Mouse (Mus musculus) lung, embryonic 14.5 days (tissue): ENCODE results near the gene Il13ra1. TPM values are rescaled to one million over a fixed set of nuclear protein-coding genes. Genes with fewer than 3 reads are reported as not detected.

Experiments
- ATAC-seq: fragments of 200-750 bp; cut with Nextera tagmentation; 2 replicates; pipeline ENCODE4 v1.8.0; 2017; ENCODE audit warnings: mild to moderate bottlenecking, moderate TSS enrichment, moderate library complexity; ENCODE audit not compliant: insufficient read depth
- DNase-seq: peaks from one replicate; pipeline ENCODE4 v3.0.0-alpha.2; 2015
- H3K27ac ChIP-seq: fragments of 300-500 bp; sonication (generic); 2 replicates; pipeline ENCODE4 v1.5.1; 2014; ENCODE audit warnings: low read depth, mild to moderate bottlenecking, moderate library complexity
- H3K27me3 ChIP-seq: fragments of 300-500 bp; sonication (generic); 2 replicates; pipeline ENCODE4 v1.6.1; 2014; ENCODE audit warnings: low read length, control low read depth; ENCODE audit not compliant: insufficient read depth
- H3K36me3 ChIP-seq: fragments of 300-500 bp; sonication (generic); 2 replicates; pipeline ENCODE4 v1.6.1; 2014; ENCODE audit warnings: control low read depth; ENCODE audit not compliant: insufficient read depth
- H3K4me1 ChIP-seq: fragments of 300-500 bp; sonication (generic); 2 replicates; pipeline ENCODE4 v1.6.1; 2014; ENCODE audit warnings: antibody characterized with exemption, control low read depth; ENCODE audit not compliant: insufficient read depth
- H3K4me2 ChIP-seq: fragments of 300-500 bp; sonication (generic); 2 replicates; pipeline ENCODE4 v1.6.1; 2014; ENCODE audit warnings: mild to moderate bottlenecking
- H3K4me3 ChIP-seq: fragments of 300-500 bp; sonication (generic); 2 replicates; pipeline ENCODE4 v1.5.1; 2014; ENCODE audit warnings: low read depth, low read length
- H3K9ac ChIP-seq: fragments of 300-500 bp; sonication (generic); 2 replicates; pipeline ENCODE4 v1.6.1; 2014
- H3K9me3 ChIP-seq: fragments of 300-500 bp; sonication (generic); 2 replicates; pipeline ENCODE4 v1.6.1; 2016; ENCODE audit warnings: low read depth, low read length, control low read depth
- CTCF ChIP-seq: IDR thresholded peaks from 2 replicates; pipeline ENCODE4 v1.5.1; 2016; ENCODE audit warnings: antibody characterized with exemption, low read depth
- WGBS: fragments of 180-500 bp; shearing (Covaris S2); extraction: QIAGEN DNeasy Blood & Tissue Kit; methylation state at CpG from one replicate; pipeline ENCODE4 v1.1.7; 2014; 5-methylcytosine and 5-hydroxymethylcytosine counted together
- polyA plus RNA-seq: library from polyadenylated mRNA; unstranded; fragments of >200 nt; fragmentation: Nextera tagmentation; extraction: Ambion mirVana; gene quantifications from 2 replicates; pipeline ENCODE4 v1.2.1, GENCODE M21; 2014

Il13ra1 gene
- 30.6 and 35.3 TPM in 2 replicates for polyA plus RNA-seq

- peak; percentile 10; the same call in 1 of the 2 replicates for TF ChIP-seq CTCF
- peak; percentile 61 for DNase-seq
- H3K4me3 ChIP-seq: peak within 1 kb of the TSS; percentile 53
- no peaks in the 10 kb centered on the region for H3K27me3 ChIP-seq
- ATAC-seq: peak; percentile 89
- 10% methylated on average over 50 of the region's 51 CpGs for WGBS
- peak within 1 kb of the TSS; percentile 64 for H3K4me2 ChIP-seq
- peak within 1 kb of the TSS; percentile 62 for H3K9ac ChIP-seq
- H3K36me3 ChIP-seq: no peaks in the 10 kb centered on the region
- no peaks in the 10 kb centered on the region for H3K4me1 ChIP-seq
- no peak within 1 kb of the TSS for H3K27ac ChIP-seq
- H3K9me3 ChIP-seq: no peaks in the 10 kb centered on the region
Measured at GRCm38 (mm10) chrX:36111622-36112421, at the start of gene Il13ra1. Gene Il13ra1 (plus strand): TSS chrX:36112110.

DNA sequence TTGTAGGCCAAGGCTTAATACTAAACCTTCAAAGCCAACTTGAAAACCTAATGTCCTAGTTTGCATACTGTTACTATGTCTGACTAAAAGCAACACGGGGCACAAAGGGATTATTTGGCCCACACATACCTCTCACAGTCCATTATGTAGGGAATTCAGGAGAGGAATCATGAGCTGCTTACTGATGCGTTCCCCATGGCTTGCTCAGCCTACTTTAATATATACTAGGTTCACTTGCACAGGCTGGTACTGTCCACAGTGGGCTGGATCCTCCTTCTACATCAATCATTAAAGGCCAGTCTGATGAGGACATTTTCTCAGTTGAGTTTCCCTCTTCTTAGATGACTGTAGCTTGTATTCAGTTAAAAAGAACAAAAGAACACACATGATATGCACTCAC lies 37.9 kb upstream of the Il13ra1 start:
- Histone ChIP-seq H3K36me3 (no peaks in the 10 kb centered on the region), H3K27ac (no peak overlapping the region), H3K9me3 (no peaks in the 10 kb centered on the region), H3K4me1 (no peaks in the 10 kb centered on the region), H3K27me3 (no peaks in the 10 kb centered on the region), H3K4me2 (no peak overlapping the region), H3K9ac (no peak overlapping the region), H3K4me3 (no peak overlapping the region)
- 66% methylated on average over 2 of the region's 2 CpGs for WGBS
- no peak for TF ChIP-seq CTCF
- ATAC-seq (no peak), DNase-seq (no peak)

- Histone ChIP-seq H3K4me2 (no peak overlapping the region), H3K36me3 (no peaks in the 10 kb centered on the region), H3K4me3 (no peak overlapping the region), H3K27ac (no peak overlapping the region), H3K9ac (no peak overlapping the region), H3K9me3 (no peaks in the 10 kb centered on the region), H3K4me1 (no peaks in the 10 kb centered on the region), H3K27me3 (no peaks in the 10 kb centered on the region)
- ATAC-seq: peak; percentile 62; the same call in 1 of the 2 replicates
- DNase-seq: peak; percentile 73
- WGBS: 42% methylated on average over 4 of the region's 4 CpGs
- no peak for TF ChIP-seq CTCF
Measured at GRCm38 (mm10) chrX:36077164-36077563, 34.7 kb upstream of the Il13ra1 start.

- DNase-seq: peak; percentile 5
- 70% methylated on average over 1 of the region's 1 CpGs for WGBS
- no peak for TF ChIP-seq CTCF
Measured at GRCm38 (mm10) chrX:36082917-36083316, 29.0 kb upstream of the Il13ra1 start.

DNA sequence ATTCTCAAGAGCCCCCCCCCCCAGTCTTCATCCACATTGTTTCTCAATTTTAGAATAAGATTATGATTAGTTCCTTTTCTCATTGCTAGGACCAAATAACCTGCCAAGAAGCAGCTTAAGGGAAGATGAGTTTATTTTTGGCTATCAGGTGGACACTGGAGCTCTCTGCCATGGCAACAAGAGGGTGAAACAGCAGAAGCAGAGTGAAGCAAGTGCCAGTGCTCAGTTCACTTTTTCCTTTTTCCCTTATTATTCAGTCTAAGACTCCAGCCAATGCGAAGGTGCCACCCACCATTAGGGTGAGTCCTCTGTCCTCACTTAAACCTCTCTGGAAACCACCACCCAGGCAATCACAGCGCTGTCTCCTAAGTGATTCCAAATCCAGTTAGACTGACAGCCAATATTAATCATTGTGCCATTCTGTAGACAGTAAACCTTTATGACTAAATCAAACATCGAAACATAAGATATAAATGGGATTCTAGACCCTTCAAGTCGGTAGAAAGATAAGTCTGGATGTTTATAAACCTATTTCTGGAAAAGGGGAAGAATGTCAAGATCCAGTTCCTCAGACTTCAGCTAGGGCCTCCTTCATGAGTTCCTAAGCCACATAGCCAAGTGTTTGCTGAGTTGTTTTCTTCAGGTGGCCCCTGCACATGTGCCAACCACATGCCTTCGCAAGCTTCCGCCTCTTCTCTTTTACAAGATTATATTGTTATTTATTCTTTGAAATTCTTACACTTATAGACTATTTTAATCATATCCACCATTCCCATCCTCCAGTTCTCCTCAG lies 23.2 kb upstream of the Il13ra1 start:
- H3K4me3 ChIP-seq: no peak overlapping the region

More at GRCm38 (mm10) chrX:36082917-36083316, 29.0 kb upstream of the Il13ra1 start:
- Histone ChIP-seq H3K27ac (no peak overlapping the region), H3K9me3 (no peaks in the 10 kb centered on the region), H3K9ac (no peak overlapping the region), H3K36me3 (no peaks in the 10 kb centered on the region), H3K4me1 (no peaks in the 10 kb centered on the region), H3K4me2 (no peak overlapping the region), H3K27me3 (no peaks in the 10 kb centered on the region), H3K4me3 (no peak overlapping the region)
- peak; percentile 52; the same call in 1 of the 2 replicates for ATAC-seq

DNA sequence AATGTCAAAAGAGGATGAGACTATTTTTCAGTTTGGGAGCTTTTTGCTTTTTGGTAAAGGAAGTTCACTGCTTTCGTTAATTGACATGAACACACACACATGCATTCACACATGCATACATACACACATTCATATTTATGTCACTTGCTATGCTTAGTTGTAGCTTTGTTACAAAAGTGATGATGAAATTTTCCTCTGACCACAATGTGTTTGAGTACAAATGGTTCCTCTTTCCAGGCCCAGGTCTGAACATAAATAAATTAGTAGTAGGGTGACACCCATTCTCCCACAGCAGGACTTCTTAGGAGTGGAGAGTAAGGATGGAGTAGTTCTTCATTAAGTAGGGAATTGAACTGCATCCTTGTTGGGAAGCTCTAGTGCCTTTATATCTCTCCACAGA lies 11.0 kb upstream of the Il13ra1 start:
- Histone ChIP-seq H3K9me3 (no peaks in the 10 kb centered on the region), H3K4me1 (no peaks in the 10 kb centered on the region), H3K4me3 (no peak overlapping the region), H3K27me3 (no peaks in the 10 kb centered on the region), H3K9ac (no peak overlapping the region), H3K36me3 (no peaks in the 10 kb centered on the region), H3K27ac (no peak overlapping the region), H3K4me2 (no peak overlapping the region)
- no peak for DNase-seq
- 90% methylated on average over 1 of the region's 1 CpGs for WGBS
- TF ChIP-seq CTCF: no peak
- no peak for ATAC-seq

More for the DNA sequence above, 23.2 kb upstream of the Il13ra1 start:
- 80% methylated on average over 6 of the region's 6 CpGs for WGBS
- no peak for TF ChIP-seq CTCF
- H3K27me3 ChIP-seq: no peaks in the 10 kb centered on the region
- H3K36me3 ChIP-seq: no peaks in the 10 kb centered on the region
- DNase-seq: no peak
- H3K27ac ChIP-seq: no peak overlapping the region
- H3K9me3 ChIP-seq: no peaks in the 10 kb centered on the region
- H3K4me1 ChIP-seq: no peaks in the 10 kb centered on the region
- no peak for ATAC-seq
- H3K4me2 ChIP-seq: no peak overlapping the region
- no peak overlapping the region for H3K9ac ChIP-seq

DNA sequence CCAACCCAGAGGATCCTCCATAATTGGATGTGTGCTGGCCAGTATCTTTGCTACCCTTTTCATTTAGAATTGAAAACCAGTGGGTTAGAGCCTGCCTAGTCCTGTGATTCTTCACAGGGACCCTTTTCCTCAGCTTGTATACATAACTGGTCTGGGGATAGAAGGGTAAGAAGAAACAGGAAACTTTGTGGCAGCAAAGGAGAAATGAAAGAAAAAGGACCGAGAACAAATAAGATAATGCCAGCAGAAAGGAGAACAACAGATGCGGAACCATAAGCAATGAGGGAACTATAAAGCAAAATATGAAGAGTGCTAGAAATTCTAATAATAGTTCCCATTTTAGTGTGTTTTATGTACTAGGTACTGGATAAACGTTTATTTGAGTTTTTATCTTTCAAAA lies 10.6 kb upstream of the Il13ra1 start:
- no peak for ATAC-seq
- no peak overlapping the region for H3K27ac ChIP-seq
- no peaks in the 10 kb centered on the region for H3K27me3 ChIP-seq
- no peaks in the 10 kb centered on the region for H3K9me3 ChIP-seq
- H3K36me3 ChIP-seq: no peaks in the 10 kb centered on the region
- H3K4me3 ChIP-seq: no peak overlapping the region
- no peak for TF ChIP-seq CTCF
- no peak overlapping the region for H3K4me2 ChIP-seq
- H3K4me1 ChIP-seq: no peaks in the 10 kb centered on the region
- 68% methylated on average over 3 of the region's 3 CpGs for WGBS
- no peak overlapping the region for H3K9ac ChIP-seq
- no peak for DNase-seq
